Comparison of ENCODE assay signal across 28 mouse cellular contexts in the genomic region with DNA sequence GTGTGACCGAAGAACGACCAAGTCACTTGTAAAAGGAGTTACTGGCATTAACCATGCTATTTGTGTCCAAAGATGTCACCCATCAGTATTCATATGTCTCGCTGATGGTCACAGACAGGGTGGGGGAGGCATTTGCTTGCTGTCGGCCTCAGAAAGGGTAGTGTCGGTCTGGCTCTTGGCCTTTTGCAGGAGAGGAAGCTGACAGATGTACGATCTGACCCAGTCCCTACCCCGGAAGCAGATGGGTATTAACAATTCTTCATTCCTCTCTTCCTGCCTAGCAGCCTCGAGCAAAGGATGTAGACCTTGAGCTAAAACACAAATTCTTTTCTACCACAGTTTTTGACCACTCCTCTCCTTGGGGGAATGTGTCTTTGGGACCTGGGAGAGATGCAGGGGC. TPM values are rescaled to one million over a fixed set of nuclear protein-coding genes. Genes with fewer than 3 reads are reported as not detected.
DNase-seq lines count a peak whose midpoint lies in the region; ATAC-seq and TF ChIP-seq lines count a peak whose summit lies in the region.
"Had no signal": no experiment of that assay in that cellular context is flagged by ENCODE, and none has a peak within 500 bp of the region (broad histone marks: within the 10 kb centered on the region; RNA-seq: fewer than 3 reads in every experiment).

No protein-coding gene starts in this region.

- no peak for ATAC-seq in lung, embryonic 15.5 days (ENCODE audit: borderline replicate concordance, extremely low read depth, low FRiP score, low TSS enrichment)
- no peak for ATAC-seq in embryonic facial prominence, embryonic 14.5 days (ENCODE audit: low read depth)
- ATAC-seq in stomach, postnatal 0 days (ENCODE audit: low FRiP score, low TSS enrichment): no peak

- no peak overlapping the region for H3K9ac ChIP-seq in lung, embryonic 15.5 days
- no peak overlapping the region for H3K9ac ChIP-seq in embryonic facial prominence, embryonic 14.5 days (ENCODE audit: low read depth, low read length)
- no peak overlapping the region for H3K9ac ChIP-seq in stomach, postnatal 0 days (ENCODE audit: low read length)
- H3K9ac ChIP-seq: forebrain, embryonic 12.5 days; intestine, embryonic 15.5 days; limb, embryonic 12.5 days; liver, embryonic 12.5 days; midbrain, embryonic 15.5 days had no signal

- no peak for DNase-seq in lung, postnatal 36 days
- peak; percentile 75 for DNase-seq in ES-CJ7 (ENCODE audit: low read depth, low spot score)
- no peak for DNase-seq in embryonic facial prominence, embryonic 14.5 days (ENCODE audit: low spot score)
- DNase-seq in stomach, postnatal 0 days (ENCODE audit: low spot score): no peak
- DNase-seq in kidney, adult 9 months: no peak
- DNase-seq in heart, adult 11 months: no peak
- DNase-seq: adrenal gland, postnatal 36 days; cerebellum, adult 9-10 months; kidney, adult 8-10 months; kidney, postnatal 14 days; layer of hippocampus, postnatal 36 days; lung, adult 18-20 months had no signal

- TF ChIP-seq EP300 in stomach, postnatal 0 days (optimal IDR thresholded peaks at IDR 0.05): no peak

- WGBS in lung, embryonic 15.5 days: 47% methylated on average over 8 of the region's 8 CpGs
- WGBS in embryonic facial prominence, embryonic 14.5 days: 70% methylated on average over 8 of the region's 8 CpGs
- 61% methylated on average over 8 of the region's 8 CpGs for WGBS in stomach, postnatal 0 days

- H3K4me1 ChIP-seq in lung, embryonic 15.5 days: peaks cover 6% of the 10 kb centered on the region
- H3K4me1 ChIP-seq in embryonic facial prominence, embryonic 14.5 days (ENCODE audit: control insufficient read depth, insufficient read depth, low read length): no peaks in the 10 kb centered on the region
- no peaks in the 10 kb centered on the region for H3K4me1 ChIP-seq in stomach, postnatal 0 days (replicated peaks; ENCODE audit: control insufficient read depth, insufficient read depth)
- H3K4me1 ChIP-seq: forebrain, embryonic 12.5 days; hindbrain, embryonic 10.5 days; intestine, embryonic 15.5 days; limb, embryonic 12.5 days; midbrain, embryonic 15.5 days had no signal

- TF ChIP-seq CTCF in stomach, postnatal 0 days (IDR thresholded peaks at IDR 0.05; ENCODE audit: low read depth): no peak

- H3K36me3 ChIP-seq in lung, embryonic 15.5 days: no peaks in the 10 kb centered on the region
- no peaks in the 10 kb centered on the region for H3K36me3 ChIP-seq in embryonic facial prominence, embryonic 14.5 days (ENCODE audit: control insufficient read depth, insufficient read depth, low read length)
- no peaks in the 10 kb centered on the region for H3K36me3 ChIP-seq in stomach, postnatal 0 days (ENCODE audit: control insufficient read depth, insufficient read depth, low read length)
- H3K36me3 ChIP-seq: forebrain, embryonic 12.5 days; heart, embryonic 10.5 days; hindbrain, embryonic 10.5 days; intestine, embryonic 15.5 days; limb, embryonic 12.5 days; liver, embryonic 12.5 days; midbrain, embryonic 15.5 days had no signal

- H3K4me3 ChIP-seq in lung, embryonic 15.5 days: no peak overlapping the region
- no peak overlapping the region for H3K4me3 ChIP-seq in embryonic facial prominence, embryonic 14.5 days (ENCODE audit: low read depth, low read length)
- no peak overlapping the region for H3K4me3 ChIP-seq in stomach, postnatal 0 days (ENCODE audit: low read depth, low read length)
- H3K4me3 ChIP-seq: forebrain, embryonic 12.5 days; layer of hippocampus, adult 2 months had no signal

- no peaks in the 10 kb centered on the region for H3K9me3 ChIP-seq in lung, embryonic 15.5 days
- no peaks in the 10 kb centered on the region for H3K9me3 ChIP-seq in embryonic facial prominence, embryonic 14.5 days (ENCODE audit: control insufficient read depth, low read length)
- H3K9me3 ChIP-seq in stomach, postnatal 0 days (ENCODE audit: control insufficient read depth, low read length): no peaks in the 10 kb centered on the region
- H3K9me3 ChIP-seq: heart, embryonic 10.5 days; intestine, embryonic 15.5 days; midbrain, embryonic 15.5 days had no signal

- no peaks in the 10 kb centered on the region for H3K27me3 ChIP-seq in lung, embryonic 15.5 days
- no peaks in the 10 kb centered on the region for H3K27me3 ChIP-seq in embryonic facial prominence, embryonic 14.5 days (replicated peaks; ENCODE audit: control insufficient read depth, insufficient read depth, low read length)
- H3K27me3 ChIP-seq in stomach, postnatal 0 days (ENCODE audit: control insufficient read depth, insufficient read depth, low read length): no peaks in the 10 kb centered on the region
- H3K27me3 ChIP-seq: forebrain, embryonic 12.5 days; intestine, embryonic 15.5 days; limb, embryonic 12.5 days; liver, embryonic 12.5 days; midbrain, embryonic 15.5 days had no signal

- 0 out of 2 replicates have a peak overlapping the region, but pooled peaks have one; percentile 48 for H3K4me2 ChIP-seq in lung, embryonic 15.5 days
- no peak overlapping the region for H3K4me2 ChIP-seq in embryonic facial prominence, embryonic 14.5 days (ENCODE audit: low read depth, low read length)
- no peak overlapping the region for H3K4me2 ChIP-seq in stomach, postnatal 0 days (replicated peaks; ENCODE audit: low read depth)

- peak overlapping the region; percentile 95 for H3K27ac ChIP-seq in lung, embryonic 15.5 days
- peak overlapping the region; percentile 77; the same call in 1 of the 2 replicates for H3K27ac ChIP-seq in embryonic facial prominence, embryonic 14.5 days (replicated peaks; ENCODE audit: low read depth, low read length)
- peak overlapping the region; percentile 89 for H3K27ac ChIP-seq in stomach, postnatal 0 days (replicated peaks)
- H3K27ac ChIP-seq: forebrain, embryonic 12.5 days; hindbrain, embryonic 10.5 days; layer of hippocampus, adult 2 months; limb, embryonic 12.5 days; liver, embryonic 12.5 days; midbrain, embryonic 15.5 days had no signal

RNA-seq across cellular contexts. Expression of gene Alyref2, which starts 26.2 kb away (rescaled TPM):
- polyA plus RNA-seq in lung, embryonic 15.5 days (2015; fragmentation: Nextera tagmentation; extraction: Ambion mirVana): 12.8 and 13.0 TPM in 2 replicates
- polyA plus RNA-seq in embryonic facial prominence, embryonic 14.5 days (2014; fragmentation: Nextera tagmentation; extraction: Ambion mirVana): 13.8 TPM in 2 replicates
- polyA plus RNA-seq in stomach, postnatal 0 days (2015; fragmentation: Nextera tagmentation; extraction: Ambion mirVana): 11.1 and 11.2 TPM in 2 replicates

RNA-seq across cellular contexts. Expression of gene F11r, which starts 39.8 kb away (rescaled TPM):
- polyA plus RNA-seq in lung, embryonic 15.5 days (2015; fragmentation: Nextera tagmentation; extraction: Ambion mirVana): 102 and 115 TPM in 2 replicates
- polyA plus RNA-seq in embryonic facial prominence, embryonic 14.5 days (2014; fragmentation: Nextera tagmentation; extraction: Ambion mirVana): 27.0 and 29.5 TPM in 2 replicates
- 95.8 and 113 TPM in 2 replicates for polyA plus RNA-seq in stomach, postnatal 0 days (2015; fragmentation: Nextera tagmentation; extraction: Ambion mirVana)
- polyA plus RNA-seq: erythroblast, embryonic 14.5 days had no signal

RNA-seq across cellular contexts. Expression of gene Itln1, which starts 58.0 kb away (rescaled TPM):
- polyA plus RNA-seq in lung, embryonic 15.5 days (2015; fragmentation: Nextera tagmentation; extraction: Ambion mirVana): not detected in 2 replicates
- not detected in 2 replicates for polyA plus RNA-seq in embryonic facial prominence, embryonic 14.5 days (2014; fragmentation: Nextera tagmentation; extraction: Ambion mirVana)
- polyA plus RNA-seq in stomach, postnatal 0 days (2015; fragmentation: Nextera tagmentation; extraction: Ambion mirVana): 0.25 and 0.33 TPM in 2 replicates
- polyA plus RNA-seq: C2C12; erythroblast, embryonic 14.5 days; forebrain, embryonic 12.5 days; frontal cortex, adult 2 months; heart, embryonic 10.5 days; hindbrain, embryonic 10.5 days; hindbrain, embryonic 16.5 days; intestine, embryonic 15.5 days; limb, embryonic 12.5 days; liver, embryonic 12.5 days; midbrain, embryonic 15.5 days; neural tube, embryonic 14.5 days; spleen, adult 2 months; urinary bladder, adult 2 months had no signal

RNA-seq across cellular contexts. Expression of gene Tstd1, which starts 58.5 kb away (rescaled TPM):
- polyA plus RNA-seq in lung, embryonic 15.5 days (2015; fragmentation: Nextera tagmentation; extraction: Ambion mirVana): 6.4 and 7.5 TPM in 2 replicates
- polyA plus RNA-seq in embryonic facial prominence, embryonic 14.5 days (2014; fragmentation: Nextera tagmentation; extraction: Ambion mirVana): 2.0 and 3.6 TPM in 2 replicates
- polyA plus RNA-seq in stomach, postnatal 0 days (2015; fragmentation: Nextera tagmentation; extraction: Ambion mirVana): 3.7 and 3.8 TPM in 2 replicates
- polyA plus RNA-seq: erythroblast, embryonic 14.5 days had no signal
